Mouse (Mus musculus): ENCODE data around the gene Slc39a3.

DNA sequence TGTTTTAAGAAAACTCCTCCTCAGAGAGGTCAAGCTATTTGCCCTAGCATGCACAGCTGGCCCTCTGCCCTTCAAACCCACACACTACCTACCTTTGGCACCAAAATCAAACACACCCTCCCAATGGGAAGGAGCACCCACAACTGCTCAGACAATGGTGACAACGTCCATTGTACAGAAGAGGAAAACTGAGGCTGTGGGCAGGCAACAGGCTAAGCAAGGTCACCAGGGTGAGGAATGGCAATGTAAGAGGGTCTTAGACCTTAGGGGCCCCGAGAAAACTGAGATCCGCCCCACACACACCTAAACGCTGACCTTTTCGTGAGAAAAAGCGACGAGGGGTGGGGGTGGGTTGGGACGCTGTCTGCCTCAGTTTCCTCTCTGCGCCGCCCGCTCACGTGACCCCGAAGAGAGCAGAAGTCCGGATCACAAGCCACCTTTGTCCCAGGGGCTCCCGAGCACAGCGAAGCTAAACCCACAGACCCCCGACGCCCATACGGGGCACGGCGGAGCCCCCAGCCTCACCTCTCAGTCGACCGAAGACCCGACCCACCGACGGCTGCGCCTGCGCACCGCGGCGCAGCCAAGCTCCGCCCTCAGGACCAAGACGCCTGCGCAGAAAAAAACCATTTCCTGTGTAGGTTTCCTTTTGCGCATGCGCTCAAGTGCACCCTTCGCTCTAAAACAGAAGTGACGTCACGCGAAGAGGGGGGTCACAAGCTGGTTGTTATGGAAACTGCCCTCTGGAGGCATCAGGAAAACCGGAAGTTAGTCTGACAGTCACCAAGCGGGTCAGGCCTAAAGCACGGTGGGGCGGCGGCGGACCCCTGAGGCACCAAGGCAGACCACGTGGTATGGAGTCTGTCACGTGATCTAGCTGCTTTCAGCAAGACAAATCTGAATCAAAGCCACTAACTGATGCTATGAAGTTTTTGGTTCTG, 22.6 kb upstream of the Slc39a3 start, which contains the start of gene Sgta:
- TF ChIP-seq POLR2AphosphoS2 (IDR thresholded peaks at IDR 0.05; ENCODE audit: insufficient read length, low read depth): peak; percentile 65
- TF ChIP-seq POLR2A (IDR thresholded peaks at IDR 0.05; ENCODE audit: insufficient read length, low read depth): peak; percentile 64
- no peak for TF ChIP-seq MAX (IDR thresholded peaks at IDR 0.05; ENCODE audit: low read depth)
- no peak for TF ChIP-seq MYOD1 (IDR thresholded peaks at IDR 0.05; ENCODE audit: control insufficient read depth in 1 of 3, insufficient read length in 2 of 3, low read depth in 2 of 3)
- peak; percentile 97 for TF ChIP-seq USF1 (IDR thresholded peaks at IDR 0.05; ENCODE audit: low read depth)

All from myocyte (in vitro differentiated cells).